Mouse (Mus musculus) telencephalon, adult 2 months (tissue): ENCODE measurements around the gene Spaca9.

Experiments
- DNase-seq: peaks from one replicate; pipeline ENCODE4 v3.0.0-alpha.2; 2011; ENCODE audit warnings: low read depth, low spot score

Spaca9 gene

DNA sequence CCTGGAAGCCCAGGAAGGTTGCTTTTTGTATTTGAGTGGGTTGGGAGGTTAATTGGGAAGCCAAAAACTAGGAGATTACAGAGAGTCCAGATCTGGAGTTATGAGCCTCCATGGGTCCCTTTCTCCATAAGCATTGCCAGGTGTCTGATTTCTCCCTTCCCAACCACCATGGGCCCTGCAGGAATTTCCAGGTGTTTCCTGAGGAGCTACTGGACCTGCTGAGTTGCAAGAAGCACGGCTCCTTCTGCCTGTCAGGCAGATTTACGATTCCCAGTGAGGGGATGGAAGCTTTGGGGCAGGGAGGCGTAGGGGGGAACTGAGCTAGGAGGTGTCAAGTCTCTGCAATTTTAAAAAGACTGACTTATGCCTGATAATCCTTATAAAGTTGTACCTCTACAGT lies 33.7 kb downstream of the Spaca9 start:
- no peak for DNase-seq

GRCm38 (mm10) chr2:28662891-28663290 lies 36.6 kb downstream of the Spaca9 start:
- DNase-seq: no peak

DNA sequence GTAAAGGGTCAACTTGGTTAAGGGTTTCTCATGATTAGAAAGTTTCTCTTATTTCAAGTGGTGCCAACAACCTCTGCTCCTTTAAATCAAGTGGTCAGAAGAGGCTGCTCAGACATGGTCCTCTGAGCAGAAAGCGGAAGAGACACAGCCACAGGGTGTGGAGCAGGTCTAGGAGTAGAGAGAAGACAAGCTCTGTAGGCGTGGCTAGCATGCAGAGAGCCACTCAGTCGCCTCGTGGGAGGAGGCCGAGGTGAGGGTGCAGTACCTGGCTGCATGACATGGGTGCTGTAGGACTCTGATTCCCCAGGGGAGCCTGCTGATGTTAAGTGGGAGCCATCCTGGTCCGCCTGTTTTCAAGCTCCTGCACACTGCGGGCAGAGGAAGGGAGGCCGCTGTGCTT lies 43.3 kb downstream of the Spaca9 start:
- no peak for DNase-seq

DNA sequence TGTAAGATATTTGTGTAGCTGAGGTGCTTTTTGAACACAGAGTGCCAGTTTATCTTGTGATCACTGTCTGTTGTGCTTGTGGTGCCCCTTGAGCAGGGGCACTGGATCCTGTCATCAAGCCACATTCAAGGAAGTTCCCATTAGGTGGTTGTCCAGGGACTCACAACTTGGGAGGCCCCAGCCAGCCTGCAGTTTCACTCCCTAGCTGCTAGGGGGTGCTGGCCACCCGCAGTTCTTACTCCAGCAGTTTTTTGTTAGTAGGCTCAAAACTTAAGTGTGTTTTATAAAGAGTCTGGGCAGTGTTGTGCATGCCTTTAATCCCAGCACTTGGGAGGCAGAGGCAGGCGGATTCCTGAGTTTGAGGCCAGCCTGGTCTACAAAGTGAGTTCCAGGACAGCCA lies 45.2 kb downstream of the Spaca9 start:
- DNase-seq: no peak

GRCm38 (mm10) chr2:28653351-28653750 lies 46.2 kb downstream of the Spaca9 start:
- DNase-seq: peak; percentile 38

DNA sequence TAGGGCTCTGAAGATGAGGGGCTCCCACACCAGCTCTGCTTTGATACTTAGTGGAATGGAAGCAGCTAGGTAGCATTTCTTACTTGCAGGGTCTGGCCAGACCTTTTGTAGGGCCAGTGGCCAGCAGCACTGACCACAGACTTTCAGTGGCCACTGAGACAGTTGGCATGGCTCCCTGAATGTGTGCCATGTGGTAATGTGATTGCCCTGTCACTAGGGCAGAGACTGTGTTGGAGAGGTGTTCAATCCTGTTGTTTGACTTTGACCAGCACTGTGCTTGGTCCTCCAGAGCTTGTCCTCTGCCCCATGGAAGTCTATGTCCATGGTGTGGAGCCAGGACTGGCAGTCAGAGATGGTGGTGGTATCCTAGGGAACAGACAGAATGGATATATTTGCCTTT lies 49.0 kb downstream of the Spaca9 start:
- no peak for DNase-seq

DNA sequence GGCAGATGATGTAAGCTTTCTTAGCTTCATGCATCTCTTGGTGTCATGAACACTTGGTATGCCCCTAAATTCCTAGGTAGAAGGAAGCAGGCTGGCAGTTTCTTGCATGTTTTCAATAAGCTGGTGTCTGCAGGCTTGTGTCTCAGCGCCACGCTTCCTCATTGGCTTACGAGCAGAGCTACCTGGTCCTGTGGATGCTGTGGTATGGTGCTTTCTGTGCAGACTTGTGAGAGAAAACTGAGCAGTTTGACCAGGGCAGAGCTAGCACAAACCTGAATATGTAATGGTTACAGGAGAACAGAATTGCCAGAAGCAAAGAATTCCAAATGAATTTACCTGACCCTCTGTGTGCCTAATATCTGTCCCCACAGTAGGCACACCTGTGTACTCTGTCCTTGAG lies 56.4 kb downstream of the Spaca9 start:
- DNase-seq: no peak
